7 mouse cellular contexts compared by ENCODE assay signal in genomic region chr17:23675127-23675526, GRCm38 (mm10). TPM values are rescaled to one million over a fixed set of nuclear protein-coding genes. Genes with fewer than 3 reads are reported as not detected.
DNase-seq lines count a peak whose midpoint lies in the region; ATAC-seq and TF ChIP-seq lines count a peak whose summit lies in the region.

No protein-coding gene starts in this region.

- no peaks in the 10 kb centered on the region for H3K9me3 ChIP-seq in ES-Bruce4 (replicated peaks; ENCODE audit: control insufficient read depth, insufficient read depth, low read length, poor library complexity, severe bottlenecking)
- H3K9me3 ChIP-seq in intestine, postnatal 0 days (ENCODE audit: control insufficient read depth): no peaks in the 10 kb centered on the region

- peak overlapping the region; percentile 97 for H3K4me2 ChIP-seq in intestine, postnatal 0 days (replicated peaks; ENCODE audit: low read depth)

- H3K4me3 ChIP-seq in ES-Bruce4 (ENCODE audit: low read depth, low read length): no peak overlapping the region
- no peak overlapping the region for H3K4me3 ChIP-seq in intestine, postnatal 0 days (ENCODE audit: low read depth, low read length)

- peak; percentile 78 for DNase-seq in adrenal gland, adult 8-10 months
- peak; percentile 66 for DNase-seq in gastrocnemius, postnatal 10 days
- DNase-seq in lung, postnatal 36 days: peak; percentile 78
- no peak for DNase-seq in thymus, postnatal 14 days

- no peak for ATAC-seq in intestine, postnatal 0 days
- no peak for ATAC-seq in erythroblast, adult 5-6 weeks (replicated peaks; ENCODE audit: low FRiP score, poor library complexity, severe bottlenecking)

- no peak for TF ChIP-seq POLR2A in ES-Bruce4 (IDR thresholded peaks at IDR 0.05; ENCODE audit: insufficient read depth, low read length)

- H3K36me3 ChIP-seq in ES-Bruce4 (ENCODE audit: control insufficient read depth, insufficient read depth, low read length, poor library complexity, severe bottlenecking): no peaks in the 10 kb centered on the region
- peaks cover 2% of the 10 kb centered on the region; the same call in 1 of the 2 replicates for H3K36me3 ChIP-seq in intestine, postnatal 0 days (ENCODE audit: control insufficient read depth, insufficient read depth)

- no peak for TF ChIP-seq EP300 in ES-Bruce4 (IDR thresholded peaks at IDR 0.05; ENCODE audit: insufficient read depth, low read depth, low read length)

- peak overlapping the region; percentile 21; the same call in 1 of the 2 replicates for H3K27ac ChIP-seq in ES-Bruce4 (ENCODE audit: insufficient read depth, low read length)
- H3K27ac ChIP-seq in intestine, postnatal 0 days (ENCODE audit: low read depth, low read length): peak overlapping the region; percentile 60; the same call in 1 of the 2 replicates

- peaks cover 5% of the 10 kb centered on the region for H3K4me1 ChIP-seq in ES-Bruce4 (ENCODE audit: control insufficient read depth, insufficient read depth, low read length)
- H3K4me1 ChIP-seq in intestine, postnatal 0 days (replicated peaks; ENCODE audit: control insufficient read depth, insufficient read depth, low read length): peaks cover 28% of the 10 kb centered on the region

- TF ChIP-seq CTCF in ES-Bruce4 (IDR thresholded peaks at IDR 0.05; ENCODE audit: low read depth, low read length): no peak
- TF ChIP-seq CTCF in intestine, postnatal 0 days (IDR thresholded peaks at IDR 0.05; ENCODE audit: low read depth): no peak

- WGBS in intestine, postnatal 0 days: 36% methylated on average over 5 of the region's 5 CpGs

- 0 out of 2 replicates have a peak overlapping the region, but pooled peaks have one; percentile 15 for H3K9ac ChIP-seq in ES-Bruce4 (ENCODE audit: low read depth, poor library complexity, severe bottlenecking)
- no peak overlapping the region for H3K9ac ChIP-seq in intestine, postnatal 0 days (ENCODE audit: low read depth, low read length)

- H3K27me3 ChIP-seq in ES-Bruce4 (ENCODE audit: control insufficient read depth, insufficient read depth, low read length, poor library complexity, severe bottlenecking): no peaks in the 10 kb centered on the region
- peaks cover 14% of the 10 kb centered on the region for H3K27me3 ChIP-seq in intestine, postnatal 0 days (replicated peaks; ENCODE audit: control insufficient read depth, insufficient read depth, low read length)

RNA-seq across cellular contexts. Expression of gene Thoc6, which starts 1.4 kb away (rescaled TPM):
- 57.3 and 63.1 TPM in 2 replicates for polyA plus RNA-seq in ES-Bruce4 (2011; ENCODE audit: insufficient read depth, insufficient read length, low read depth, missing spikeins)
- total RNA-seq in adrenal gland, adult 8-10 months (2022): 10 to 100 TPM; 24.7 to 28.3 (median 26.7) TPM
- 10 to 100 TPM; 17.7 to 21.2 TPM for total RNA-seq in gastrocnemius, postnatal 10 days (2021)
- 14.7 and 15.5 TPM in 2 replicates for polyA plus RNA-seq in intestine, postnatal 0 days (2015; fragmentation: Nextera tagmentation; extraction: Ambion mirVana)
- 7.3 and 21.5 TPM in 2 replicates for total RNA-seq in erythroblast, adult 5-6 weeks (2015; ENCODE audit: low replicate concordance)
- total RNA-seq in erythroblast, adult 5-6 weeks (2017; ENCODE audit: low replicate concordance): 5.4 and 5.7 TPM in 2 replicates

RNA-seq across cellular contexts. Expression of gene Hcfc1r1, which starts 1.7 kb away (rescaled TPM):
- 145 and 149 TPM in 2 replicates for polyA plus RNA-seq in ES-Bruce4 (2011; ENCODE audit: insufficient read depth, insufficient read length, low read depth, missing spikeins)
- total RNA-seq in adrenal gland, adult 8-10 months (2022): 100 to 1,000 TPM; 136 to 169 (median 147) TPM
- 100 to 1,000 TPM; 273 to 283 TPM for total RNA-seq in gastrocnemius, postnatal 10 days (2021)
- polyA plus RNA-seq in intestine, postnatal 0 days (2015; fragmentation: Nextera tagmentation; extraction: Ambion mirVana): 131 and 136 TPM in 2 replicates
- 8.6 and 28.0 TPM in 2 replicates for total RNA-seq in erythroblast, adult 5-6 weeks (2015; ENCODE audit: low replicate concordance)
- total RNA-seq in erythroblast, adult 5-6 weeks (2017; ENCODE audit: low replicate concordance): 4.3 and 12.1 TPM in 2 replicates

RNA-seq across cellular contexts. Expression of gene Tnfrsf12a, which starts 2.1 kb away (rescaled TPM):
- polyA plus RNA-seq in ES-Bruce4 (2011; ENCODE audit: insufficient read depth, insufficient read length, low read depth, missing spikeins): 51.7 and 61.7 TPM in 2 replicates
- 100 to 1,000 TPM; 156 to 243 (median 195) TPM for total RNA-seq in adrenal gland, adult 8-10 months (2022)
- 10 to 100 TPM; 33.4 to 51.3 TPM for total RNA-seq in gastrocnemius, postnatal 10 days (2021)
- 46.6 and 50.9 TPM in 2 replicates for polyA plus RNA-seq in intestine, postnatal 0 days (2015; fragmentation: Nextera tagmentation; extraction: Ambion mirVana)
- total RNA-seq in erythroblast, adult 5-6 weeks (2015; ENCODE audit: low replicate concordance): not detected in 2 replicates
- 2.0 TPM in 1 of 2 replicates, not detected in the other for total RNA-seq in erythroblast, adult 5-6 weeks (2017; ENCODE audit: low replicate concordance)

RNA-seq across cellular contexts. Expression of gene Cldn6, which starts 3.9 kb away (rescaled TPM):
- 300 and 333 TPM in 2 replicates for polyA plus RNA-seq in ES-Bruce4 (2011; ENCODE audit: insufficient read depth, insufficient read length, low read depth, missing spikeins)
- not detected for total RNA-seq in adrenal gland, adult 8-10 months (2022)
- total RNA-seq in gastrocnemius, postnatal 10 days (2021): not detected
- 0.38 and 0.42 TPM in 2 replicates for polyA plus RNA-seq in intestine, postnatal 0 days (2015; fragmentation: Nextera tagmentation; extraction: Ambion mirVana)
- not detected in 2 replicates for total RNA-seq in erythroblast, adult 5-6 weeks (2015; ENCODE audit: low replicate concordance)
- total RNA-seq in erythroblast, adult 5-6 weeks (2017; ENCODE audit: low replicate concordance): not detected in 2 replicates

RNA-seq across cellular contexts. Expression of gene Cldn9, which starts 8.7 kb away (rescaled TPM):
- 1.7 and 2.9 TPM in 2 replicates for polyA plus RNA-seq in ES-Bruce4 (2011; ENCODE audit: insufficient read depth, insufficient read length, low read depth, missing spikeins)
- total RNA-seq in adrenal gland, adult 8-10 months (2022): under 1 TPM in 2 of 4 experiments, not detected in 2; 0.17 to 0.38 TPM
- under 1 TPM; 0.54 to 0.70 TPM for total RNA-seq in gastrocnemius, postnatal 10 days (2021)
- 0.23 and 0.34 TPM in 2 replicates for polyA plus RNA-seq in intestine, postnatal 0 days (2015; fragmentation: Nextera tagmentation; extraction: Ambion mirVana)
- total RNA-seq in erythroblast, adult 5-6 weeks (2015; ENCODE audit: low replicate concordance): not detected in 2 replicates
- total RNA-seq in erythroblast, adult 5-6 weeks (2017; ENCODE audit: low replicate concordance): not detected in 2 replicates

Comparison
In these comparisons a context has a peak if more than half of its experiments do, and no peak if none do; other contexts are left out.
1. RNA of gene Hcfc1r1, which starts 1.7 kb away (total RNA-seq): 273 to 283 TPM in gastrocnemius, postnatal 10 days and 136 to 169 TPM in adrenal gland, adult 8-10 months; 4.3 to 28.0 TPM in erythroblast, adult 5-6 weeks; every median in the first group is over 4 times any median in the second.
2. RNA of gene Tnfrsf12a, which starts 2.1 kb away (total RNA-seq): 156 to 243 TPM in adrenal gland, adult 8-10 months and 33.4 to 51.3 TPM in gastrocnemius, postnatal 10 days; 2.0 TPM in erythroblast, adult 5-6 weeks; every median in the first group is over 10 times any median in the second.